Mouse (Mus musculus) stomach, postnatal 0 days (tissue): ENCODE data around the gene Gse1. TPM values are rescaled to one million over a fixed set of nuclear protein-coding genes. Genes with fewer than 3 reads are reported as not detected.

Source experiments
- ATAC-seq: fragments of 200-750 bp; cut with Nextera tagmentation; 2 replicates; pipeline ENCODE4 v1.8.0; 2017; ENCODE audit not compliant: low FRiP score, low TSS enrichment
- DNase-seq: peaks from one replicate; pipeline ENCODE4 v3.0.0-alpha.2; 2016; ENCODE audit warnings: low spot score
- H3K27ac ChIP-seq: fragments of 300-500 bp; sonication (generic); replicated peaks from 2 replicates; pipeline ENCODE4 v1.5.1; 2014; ENCODE audit warnings: mild to moderate bottlenecking, control low read depth
- H3K27me3 ChIP-seq: fragments of 300-500 bp; sonication (generic); 2 replicates; pipeline ENCODE4 v1.6.1; 2014; ENCODE audit warnings: low read length; ENCODE audit not compliant: control insufficient read depth, insufficient read depth
- H3K36me3 ChIP-seq: fragments of 300-500 bp; sonication (generic); 2 replicates; pipeline ENCODE4 v1.6.1; 2014; ENCODE audit warnings: low read length, mixed read lengths; ENCODE audit not compliant: control insufficient read depth, insufficient read depth
- H3K4me1 ChIP-seq: fragments of 300-500 bp; sonication (generic); replicated peaks from 2 replicates; pipeline ENCODE4 v1.6.1; 2014; ENCODE audit warnings: antibody characterized with exemption; ENCODE audit not compliant: control insufficient read depth, insufficient read depth
- H3K4me2 ChIP-seq: fragments of 300-500 bp; sonication (generic); replicated peaks from 2 replicates; pipeline ENCODE4 v1.6.1; 2014; ENCODE audit warnings: low read depth, mild to moderate bottlenecking, control low read depth, moderate library complexity
- H3K4me3 ChIP-seq: fragments of 300-500 bp; sonication (generic); 2 replicates; pipeline ENCODE4 v1.5.1; 2014; ENCODE audit warnings: low read depth, low read length, control low read depth
- H3K9ac ChIP-seq: fragments of 300-500 bp; sonication (generic); 2 replicates; pipeline ENCODE4 v1.6.1; 2014; ENCODE audit warnings: mild to moderate bottlenecking, low read length, control low read depth, mixed read lengths
- H3K9me3 ChIP-seq: fragments of 300-500 bp; sonication (generic); 2 replicates; pipeline ENCODE4 v1.6.1; 2016; ENCODE audit warnings: low read length; ENCODE audit not compliant: control insufficient read depth
- CTCF ChIP-seq: IDR thresholded peaks from 2 replicates; pipeline ENCODE4 v1.5.1; 2016; ENCODE audit warnings: antibody characterized with exemption, low read depth, mild to moderate bottlenecking, moderate library complexity
- EP300 ChIP-seq: optimal IDR thresholded peaks from 2 replicates; pipeline ENCODE3; 2016; ENCODE audit warnings: antibody characterized with exemption
- WGBS: fragments of 180-500 bp; shearing (Covaris S2); extraction: QIAGEN DNeasy Blood & Tissue Kit; methylation state at CpG from one replicate; pipeline ENCODE4 v1.1.7; 2014; 5-methylcytosine and 5-hydroxymethylcytosine counted together
- polyA plus RNA-seq: library from polyadenylated mRNA; unstranded; fragments of >200 nt; fragmentation: Nextera tagmentation; extraction: Ambion mirVana; gene quantifications from 2 replicates; pipeline ENCODE4 v1.2.1, GENCODE M21; 2015

The Gse1 gene
- polyA plus RNA-seq, 1 experiment from 2014 or later, result 6.4 TPM

DNA sequence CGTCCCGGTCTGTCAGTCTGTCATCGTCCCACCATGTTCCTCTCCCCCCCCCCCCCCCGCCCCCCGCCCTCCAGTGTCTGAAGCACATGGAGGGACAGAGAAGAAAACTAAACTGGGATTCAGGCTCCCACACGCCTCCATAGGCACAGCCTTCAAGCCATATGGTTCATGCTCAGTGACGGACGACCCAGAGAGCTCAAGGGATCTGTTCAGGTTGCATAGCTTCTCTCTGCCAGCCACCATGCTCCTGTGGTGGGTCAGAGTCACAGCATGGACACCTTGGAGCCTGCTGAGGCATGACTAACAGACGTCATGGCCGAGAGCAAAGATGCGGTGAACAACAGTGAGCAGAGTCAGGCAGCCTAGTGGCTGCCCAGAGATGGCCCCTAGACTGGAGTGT, 187.2 kb downstream of the Gse1 start:
- TF ChIP-seq EP300 (no peak), CTCF (no peak)
- no peak for ATAC-seq

DNA sequence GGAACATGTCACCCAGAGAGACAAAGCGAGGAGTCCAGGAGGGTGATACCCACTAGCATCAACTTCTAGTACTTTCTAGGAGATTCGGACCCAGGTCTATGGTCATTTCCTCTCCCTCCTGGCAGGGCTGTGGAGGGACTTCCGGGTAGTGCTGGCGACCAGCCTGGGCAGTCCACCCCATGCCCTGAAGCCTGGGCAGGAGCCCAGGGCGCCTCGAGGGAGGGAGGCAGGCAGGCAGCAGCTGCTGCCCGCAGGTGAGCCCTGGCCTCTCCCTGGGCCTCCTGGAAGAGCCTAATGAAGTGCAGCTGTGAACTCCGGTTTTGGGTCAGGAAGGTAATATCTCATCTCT, 187.9 kb downstream of the Gse1 start:
- Histone ChIP-seq H3K36me3 (no peaks in the 10 kb centered on the region), H3K27ac (peak overlapping the region; percentile 94), H3K9ac (peak overlapping the region; percentile 43; the same call in 1 of the 2 replicates), H3K27me3 (no peaks in the 10 kb centered on the region), H3K4me1 (peaks cover 26% of the 10 kb centered on the region), H3K4me2 (peak overlapping the region; percentile 44; the same call in 1 of the 2 replicates), H3K9me3 (no peaks in the 10 kb centered on the region), H3K4me3 (no peak overlapping the region)
- TF ChIP-seq CTCF (no peak), EP300 (no peak)
- DNase-seq (no peak), ATAC-seq (no peak)
- 20% methylated on average over 7 of the region's 8 CpGs for WGBS

More for the DNA sequence above, 187.2 kb downstream of the Gse1 start:
- no peak for DNase-seq
- peak overlapping the region; percentile 23 for H3K9ac ChIP-seq
- H3K4me3 ChIP-seq, result no peak overlapping the region
- H3K27ac ChIP-seq, result peak overlapping the region; percentile 94
- WGBS, result 76% methylated on average over 9 of the region's 11 CpGs
- no peaks in the 10 kb centered on the region for H3K9me3 ChIP-seq
- H3K4me1 ChIP-seq, result peaks cover 23% of the 10 kb centered on the region
- H3K4me2 ChIP-seq, result no peak overlapping the region
- H3K36me3 ChIP-seq, result no peaks in the 10 kb centered on the region
- no peaks in the 10 kb centered on the region for H3K27me3 ChIP-seq

DNA sequence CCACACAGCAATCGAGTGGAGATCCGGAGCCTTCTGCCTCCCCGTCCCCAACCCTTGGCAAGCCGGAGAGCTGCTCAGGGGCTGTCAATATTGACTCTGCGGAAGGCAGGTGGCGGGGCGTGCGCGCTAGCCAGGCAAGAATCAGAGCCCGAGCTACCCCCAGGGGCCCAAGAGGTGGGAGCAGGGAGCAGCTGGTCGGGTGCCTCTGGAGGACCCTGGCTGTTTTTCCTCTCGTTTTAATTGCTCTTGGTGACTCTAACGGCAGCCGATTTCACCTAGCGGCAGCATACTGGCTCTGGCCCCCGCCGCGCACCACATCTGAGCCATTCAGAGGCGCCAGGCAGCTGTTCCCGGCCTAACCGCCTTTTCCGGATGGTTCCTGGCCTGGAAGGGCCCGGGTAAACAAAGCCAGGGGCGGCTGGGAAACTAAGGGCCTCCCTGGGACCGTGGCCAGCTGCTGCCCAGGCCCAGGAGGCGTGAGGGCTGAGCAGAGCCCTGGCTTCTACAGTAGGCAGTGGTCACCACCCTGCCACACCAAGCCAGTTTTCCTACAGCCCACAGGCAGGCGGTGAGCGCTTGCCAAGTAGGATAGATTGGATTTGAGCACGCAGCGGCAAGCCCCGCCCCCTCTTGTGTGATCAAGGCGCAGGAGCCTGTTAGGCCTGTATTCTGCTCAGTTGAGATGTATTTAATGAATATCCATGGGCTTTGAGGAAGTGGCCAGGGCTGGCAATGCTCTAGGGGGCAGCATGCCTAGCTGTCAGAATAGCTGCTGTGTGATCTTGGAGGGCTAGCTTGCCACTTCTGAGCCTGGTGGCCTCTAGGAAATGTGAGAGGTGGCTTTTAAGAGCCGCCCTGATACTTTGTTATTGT, 188.5 kb downstream of the Gse1 start:
- DNase-seq (peak; percentile 96), ATAC-seq (peak; percentile 94)
- Histone ChIP-seq H3K27me3 (no peaks in the 10 kb centered on the region), H3K27ac (peak overlapping the region; percentile 94), H3K9me3 (no peaks in the 10 kb centered on the region), H3K9ac (peak overlapping the region; percentile 47), H3K4me2 (peak overlapping the region; percentile 44), H3K4me1 (peaks cover 26% of the 10 kb centered on the region), H3K36me3 (no peaks in the 10 kb centered on the region), H3K4me3 (no peak overlapping the region)
- TF ChIP-seq EP300, result no peak
- TF ChIP-seq CTCF, result peak; percentile 75
- 6% methylated on average over 33 of the region's 33 CpGs for WGBS

- Histone ChIP-seq H3K9ac (no peak overlapping the region), H3K27ac (peak overlapping the region; percentile 94; the same call in 1 of the 2 replicates)
- 41% methylated on average over 5 of the region's 5 CpGs for WGBS
These were observed 189.9 kb downstream of the Gse1 start for GRCm38 (mm10) chr8:120418188-120418587.

GRCm38 (mm10) chr8:120419675-120420074, 191.4 kb downstream of the Gse1 start:
- Histone ChIP-seq H3K4me2 (no peak overlapping the region), H3K27me3 (no peaks in the 10 kb centered on the region), H3K4me1 (peaks cover 26% of the 10 kb centered on the region), H3K4me3 (no peak overlapping the region), H3K36me3 (no peaks in the 10 kb centered on the region), H3K27ac (no peak overlapping the region), H3K9me3 (no peaks in the 10 kb centered on the region), H3K9ac (no peak overlapping the region)
- 89% methylated on average over 9 of the region's 9 CpGs for WGBS
- no peak for TF ChIP-seq EP300
- TF ChIP-seq CTCF, result no peak
- ATAC-seq (no peak), DNase-seq (no peak)

More at GRCm38 (mm10) chr8:120418188-120418587, 189.9 kb downstream of the Gse1 start:
- no peaks in the 10 kb centered on the region for H3K27me3 ChIP-seq
- no peak overlapping the region for H3K4me3 ChIP-seq
- DNase-seq (peak; percentile 54), ATAC-seq (no peak)
- H3K9me3 ChIP-seq, result no peaks in the 10 kb centered on the region
- H3K4me2 ChIP-seq, result no peak overlapping the region
- peaks cover 26% of the 10 kb centered on the region for H3K4me1 ChIP-seq
- TF ChIP-seq CTCF (no peak), EP300 (no peak)
- H3K36me3 ChIP-seq, result no peaks in the 10 kb centered on the region

GRCm38 (mm10) chr8:120420226-120420625, 192.0 kb downstream of the Gse1 start:
- Histone ChIP-seq H3K36me3 (no peaks in the 10 kb centered on the region), H3K4me1 (peaks cover 31% of the 10 kb centered on the region), H3K27me3 (no peaks in the 10 kb centered on the region), H3K9me3 (no peaks in the 10 kb centered on the region), H3K4me2 (no peak overlapping the region), H3K4me3 (no peak overlapping the region), H3K9ac (no peak overlapping the region), H3K27ac (no peak overlapping the region)
- WGBS, result 70% methylated on average over 5 of the region's 5 CpGs
- no peak for TF ChIP-seq EP300
- no peak for TF ChIP-seq CTCF
- DNase-seq (no peak), ATAC-seq (no peak)
